Mouse (Mus musculus) WW6 (cell line): ENCODE results near the gene Zfp536.

Experiments
- DNase-seq: peaks from one replicate; pipeline ENCODE4 v3.0.0-alpha.2; 2013; ENCODE audit warnings: low read depth, low spot score

Gene Zfp536

GRCm38 (mm10) chr7:37689561-37690305 is 83.7 kb downstream of the Zfp536 start:
- DNase-seq, result no peak

DNA sequence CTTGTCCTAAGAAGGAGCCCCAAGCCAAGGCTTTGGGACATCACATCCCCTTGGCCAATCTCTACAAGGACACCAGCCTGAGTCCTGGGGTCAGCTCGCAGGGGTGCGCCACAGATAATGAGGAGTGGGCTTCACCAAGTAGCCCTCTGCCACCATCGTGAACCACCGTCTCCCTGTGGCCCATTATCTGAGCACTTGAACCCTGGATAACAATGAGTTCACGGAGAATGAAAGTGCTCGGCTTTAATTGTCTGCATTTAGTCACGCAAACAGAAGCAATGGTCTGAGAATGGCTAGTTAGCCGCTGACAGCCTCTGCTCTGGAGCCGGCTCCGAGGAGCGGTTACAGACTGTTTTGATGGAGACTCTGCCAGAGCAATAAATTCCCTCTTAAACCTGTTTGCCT is 84.3 kb downstream of the Zfp536 start:
- no peak for DNase-seq

DNA sequence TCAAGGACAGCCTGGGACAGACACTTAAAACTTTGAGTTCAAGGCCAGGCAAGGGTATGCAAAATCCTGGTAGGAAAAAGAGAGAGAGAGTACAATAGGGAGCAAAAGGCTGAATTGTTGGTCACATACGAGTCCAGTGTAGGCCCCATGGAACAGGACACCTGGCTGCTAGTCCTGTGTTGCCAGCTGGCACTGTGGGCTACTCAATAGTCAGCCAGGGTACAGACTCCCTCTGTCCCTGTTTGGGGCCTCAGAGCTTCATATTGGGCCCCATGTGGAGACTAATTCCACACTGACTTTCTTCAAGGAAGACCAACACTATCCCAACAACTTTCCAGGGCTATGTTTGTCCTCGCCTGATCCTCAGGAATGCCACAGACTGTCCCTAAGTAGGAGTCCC is 87.1 kb downstream of the Zfp536 start:
- DNase-seq, result no peak

- DNase-seq, result no peak
Measured at GRCm38 (mm10) chr7:37685247-37685646, 88.2 kb downstream of the Zfp536 start.

DNA sequence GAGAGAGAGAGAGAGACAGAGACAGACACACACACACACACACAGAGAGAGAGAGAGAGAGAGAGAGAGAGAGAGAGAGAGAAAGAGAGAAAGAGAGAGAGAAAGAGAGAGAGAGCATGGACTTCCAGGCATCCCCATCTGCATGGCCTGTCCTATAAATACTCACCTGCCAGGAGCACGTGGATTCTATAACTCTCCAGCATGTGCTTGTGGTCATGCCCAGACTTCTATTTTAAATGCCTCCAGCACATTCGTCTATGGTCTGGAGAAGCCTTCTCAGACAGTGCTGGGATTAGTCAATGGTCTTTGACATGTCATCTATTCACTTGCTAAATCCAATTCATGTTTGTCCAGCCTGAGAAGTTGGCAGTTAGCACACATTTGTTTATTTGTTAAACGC is 92.1 kb downstream of the Zfp536 start:
- DNase-seq, result no peak

DNA sequence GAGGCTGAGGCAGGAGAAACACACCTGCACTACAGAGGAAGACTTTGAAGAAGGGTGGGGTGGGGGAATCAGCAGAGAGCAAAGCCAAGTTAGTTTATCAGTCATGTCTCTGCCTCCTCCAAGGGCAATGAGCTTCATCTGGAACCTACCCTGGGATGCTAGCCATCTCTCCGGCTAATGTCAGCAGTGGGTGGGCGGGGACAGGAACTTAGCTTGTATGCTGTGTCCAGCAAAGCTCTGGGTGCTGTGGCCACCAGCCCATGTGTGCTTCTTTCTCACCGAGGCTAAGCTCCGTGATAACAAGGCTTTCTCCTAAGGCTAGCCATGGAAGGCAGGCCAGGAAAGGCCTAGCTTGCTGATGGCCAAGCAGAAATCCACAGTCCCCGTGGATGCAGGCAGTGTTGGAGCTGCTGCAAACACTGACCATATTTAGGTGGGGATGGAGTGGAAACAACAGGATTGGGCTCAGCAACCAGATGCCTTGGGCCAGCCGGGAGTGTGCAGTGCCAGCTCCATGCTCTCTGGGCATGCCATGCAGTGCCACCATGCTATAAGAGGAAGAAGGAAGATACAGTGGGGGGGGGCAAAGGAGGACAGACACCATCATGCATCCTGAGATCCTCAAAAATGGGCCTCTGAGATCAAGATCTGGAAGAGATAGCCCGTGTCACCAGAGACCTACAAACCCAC is 109.6 kb downstream of the Zfp536 start:
- DNase-seq, result no peak

DNA sequence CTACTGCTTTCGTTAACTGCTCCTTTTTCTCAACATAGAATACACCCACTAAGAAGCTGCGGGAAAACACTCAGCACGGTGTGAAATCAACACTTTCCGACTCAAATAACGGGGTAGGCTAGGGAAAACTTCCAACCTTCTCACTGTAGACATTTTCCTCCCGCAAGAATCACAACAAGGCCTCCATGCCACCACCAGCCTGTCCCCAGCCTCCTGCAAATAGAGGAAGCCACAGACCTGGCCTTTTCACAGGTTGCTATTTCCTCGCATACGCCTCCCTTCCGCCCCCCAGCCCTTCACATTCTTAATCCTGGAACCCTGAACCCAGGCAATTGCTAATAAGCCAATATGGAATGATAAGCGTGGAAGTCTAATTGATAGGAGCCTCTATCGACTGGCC is 124.8 kb downstream of the Zfp536 start:
- DNase-seq, result no peak

GRCm38 (mm10) chr7:37647917-37648615 is 125.4 kb downstream of the Zfp536 start:
- DNase-seq, result no peak

DNA sequence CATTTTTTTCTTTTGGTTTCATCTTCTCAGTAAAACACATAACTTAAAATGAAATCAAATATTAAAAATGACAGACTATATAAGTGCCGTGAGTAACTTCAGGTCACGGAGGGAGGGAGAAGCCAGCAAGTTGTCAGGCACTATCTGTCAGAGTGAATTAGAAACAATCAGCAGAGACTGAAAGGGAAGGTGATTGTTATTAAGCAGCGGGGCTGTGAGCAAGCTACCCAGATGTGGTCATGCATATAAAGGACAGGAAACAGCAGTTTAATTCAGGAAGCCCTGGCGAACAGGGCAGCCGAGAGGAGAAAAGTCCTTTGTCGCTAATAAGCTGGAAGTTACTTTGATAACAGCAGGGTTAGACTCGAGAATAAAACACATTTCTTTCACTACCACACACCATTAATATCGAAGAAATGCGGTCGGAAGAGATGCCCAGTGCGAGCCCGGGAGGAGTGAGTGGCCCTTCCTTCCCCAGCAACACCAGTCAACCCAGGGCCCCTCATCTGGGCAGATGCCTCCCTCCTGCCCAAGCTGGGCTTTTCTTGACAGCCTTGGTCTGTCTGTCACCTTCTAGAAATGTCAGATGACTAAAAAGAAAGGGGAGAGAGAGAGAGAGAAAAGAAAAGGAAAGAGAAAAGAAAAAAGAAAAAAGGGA is 133.6 kb downstream of the Zfp536 start:
- no peak for DNase-seq

DNA sequence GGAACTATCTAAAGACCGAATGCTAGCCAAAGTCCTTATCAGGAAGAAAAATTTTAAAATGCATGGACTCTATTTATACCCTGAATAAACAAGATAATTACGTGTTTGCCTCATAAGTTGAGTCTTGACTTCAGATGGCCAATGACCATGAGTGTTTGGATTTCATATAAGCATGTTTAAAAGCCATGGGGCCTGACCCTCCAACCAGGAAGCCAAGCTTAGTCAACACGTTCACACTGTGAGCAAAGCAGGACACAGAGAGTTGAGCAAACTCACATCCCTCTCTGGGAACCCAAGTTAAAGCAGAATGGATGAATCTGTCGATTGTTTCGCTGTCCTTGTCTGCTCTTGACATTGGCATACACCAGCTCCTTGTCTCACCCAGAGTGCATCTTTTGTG is 138.6 kb downstream of the Zfp536 start:
- no peak for DNase-seq

DNA sequence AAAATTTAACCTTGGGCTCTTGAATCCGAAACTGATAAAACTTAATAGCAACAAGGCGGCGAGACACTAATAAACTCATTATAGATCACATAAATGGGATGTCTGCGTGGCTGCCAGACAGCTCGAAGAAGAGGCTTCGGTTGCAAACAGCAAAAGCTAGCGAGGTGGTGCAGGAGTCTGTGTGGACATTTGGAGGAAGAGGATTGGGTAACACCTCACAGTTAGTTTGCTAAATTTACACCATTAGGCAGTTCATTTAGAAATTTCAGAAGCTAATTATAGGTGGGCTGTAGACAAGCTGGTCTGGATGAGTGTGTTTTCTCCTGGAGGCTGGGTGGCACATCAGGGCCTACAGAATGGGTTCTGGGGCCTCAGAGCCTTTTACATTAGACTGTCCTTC is 143.0 kb downstream of the Zfp536 start:
- no peak for DNase-seq

DNA sequence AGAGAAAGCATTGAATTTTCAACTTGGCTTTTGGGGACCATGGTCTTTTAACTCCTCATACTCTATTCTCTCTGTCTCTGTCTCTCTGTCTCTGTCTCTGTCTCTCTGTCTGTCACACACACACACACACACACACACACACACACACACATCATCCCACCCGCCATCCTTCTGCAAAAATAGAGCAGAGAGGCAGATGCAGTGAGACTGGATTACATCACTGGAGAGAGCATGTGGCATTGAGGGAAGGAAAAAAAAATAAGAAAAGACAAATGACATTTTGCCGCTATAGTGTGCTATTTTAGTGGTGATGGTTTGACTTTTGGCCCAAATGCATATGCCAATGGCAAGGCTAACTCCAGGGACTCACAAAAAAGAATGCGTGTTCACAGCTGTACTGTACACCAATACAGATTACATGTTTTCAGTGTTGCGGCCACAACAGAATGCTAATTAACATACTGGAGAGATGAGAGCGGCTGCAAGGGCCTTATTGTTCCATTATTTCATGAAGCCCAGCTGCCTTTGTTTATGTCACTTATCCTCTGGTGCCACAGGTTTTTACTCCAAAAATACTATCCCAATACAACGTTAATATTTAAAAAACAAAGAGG is 145.4 kb downstream of the Zfp536 start:
- DNase-seq, result no peak

GRCm38 (mm10) chr7:37625758-37626157 is 147.7 kb downstream of the Zfp536 start:
- DNase-seq, result no peak

DNA sequence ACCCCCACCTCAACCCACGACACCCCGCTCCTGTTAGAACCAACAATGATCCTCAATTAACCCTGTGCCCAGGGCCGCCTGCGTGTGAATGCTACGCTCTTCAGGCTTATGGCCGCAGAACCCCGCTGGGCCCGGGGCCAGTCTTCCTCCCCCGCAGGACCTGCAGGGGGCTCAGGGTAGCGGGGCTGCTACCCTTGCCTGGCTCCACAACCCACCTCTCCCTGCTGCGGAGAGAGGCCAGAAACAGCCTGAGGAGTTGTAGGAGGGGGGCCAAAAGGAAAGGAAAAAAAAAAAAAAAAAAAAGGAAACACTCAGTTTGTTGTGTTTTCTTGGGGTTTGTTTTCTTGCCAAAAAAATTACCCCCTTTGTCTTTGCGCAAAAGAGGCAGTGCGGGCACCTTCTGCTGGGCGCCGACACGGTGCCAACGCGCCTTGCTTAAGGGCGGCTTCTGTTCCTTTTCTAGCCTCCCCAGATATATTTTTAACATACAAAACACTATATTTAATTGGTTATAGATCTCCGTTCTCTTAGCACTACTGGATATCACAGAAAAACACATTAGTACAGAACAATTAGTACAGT is 148.6 kb downstream of the Zfp536 start:
- DNase-seq, result no peak

- DNase-seq, result no peak
Measured at GRCm38 (mm10) chr7:37623903-37624758, 149.3 kb downstream of the Zfp536 start.

GRCm38 (mm10) chr7:37619254-37619653 is 154.2 kb downstream of the Zfp536 start:
- DNase-seq, result no peak

- no peak for DNase-seq
Measured at GRCm38 (mm10) chr7:37617880-37618279, 155.6 kb downstream of the Zfp536 start.

- DNase-seq, result no peak
Measured at GRCm38 (mm10) chr7:37615932-37616331, 157.5 kb downstream of the Zfp536 start.

- DNase-seq, result no peak
Measured at GRCm38 (mm10) chr7:37614381-37614780, 159.1 kb downstream of the Zfp536 start.

- DNase-seq, result no peak
Measured at GRCm38 (mm10) chr7:37608556-37608955, 164.9 kb downstream of the Zfp536 start.
